Mouse (Mus musculus) hindbrain, embryonic 11.5 days (tissue): Measurements from ENCODE around the gene Tgoln1. TPM values are rescaled to one million over a fixed set of nuclear protein-coding genes. Genes with fewer than 3 reads are reported as not detected.

Experiments
- ATAC-seq: fragments of 200-750 bp; cut with Nextera tagmentation; 2 replicates; pipeline ENCODE4 v1.8.0; 2017; ENCODE audit warnings: mild to moderate bottlenecking, moderate TSS enrichment, moderate library complexity; ENCODE audit not compliant: low FRiP score
- DNase-seq: peaks from one replicate; pipeline ENCODE4 v3.0.0-alpha.2; 2015; ENCODE audit warnings: low spot score
- H3K27ac ChIP-seq: fragments of 300-500 bp; sonication (generic); 2 replicates; pipeline ENCODE4 v1.5.1; 2014; ENCODE audit warnings: mild to moderate bottlenecking, low read depth, low read length
- H3K27me3 ChIP-seq: fragments of 300-500 bp; sonication (generic); 2 replicates; pipeline ENCODE4 v1.6.1; 2014; ENCODE audit warnings: mild to moderate bottlenecking, low read length, moderate library complexity, mixed read lengths; ENCODE audit not compliant: control insufficient read depth, insufficient read depth
- H3K36me3 ChIP-seq: fragments of 300-500 bp; sonication (generic); 2 replicates; pipeline ENCODE4 v1.6.1; 2014; ENCODE audit warnings: mild to moderate bottlenecking, low read length, moderate library complexity, mixed read lengths; ENCODE audit not compliant: control insufficient read depth, insufficient read depth
- H3K4me1 ChIP-seq: fragments of 300-500 bp; sonication (generic); replicated peaks from 2 replicates; pipeline ENCODE4 v1.6.1; 2014; ENCODE audit warnings: low read length, mixed read lengths; ENCODE audit not compliant: control insufficient read depth, insufficient read depth
- H3K4me2 ChIP-seq: fragments of 300-500 bp; sonication (generic); replicated peaks from 2 replicates; pipeline ENCODE4 v1.6.1; 2014; ENCODE audit warnings: mild to moderate bottlenecking, low read depth, low read length
- H3K4me3 ChIP-seq: fragments of 300-500 bp; sonication (generic); 2 replicates; pipeline ENCODE4 v1.5.1; 2014; ENCODE audit warnings: low read depth, low read length
- H3K9ac ChIP-seq: fragments of 300-500 bp; sonication (generic); 2 replicates; pipeline ENCODE4 v1.6.1; 2014; ENCODE audit warnings: low read depth, low read length
- H3K9me3 ChIP-seq: fragments of 300-500 bp; sonication (generic); 2 replicates; pipeline ENCODE4 v1.6.1; 2016; ENCODE audit warnings: low read length; ENCODE audit not compliant: control insufficient read depth
- WGBS: fragments of 180-500 bp; shearing (Covaris S2); extraction: QIAGEN DNeasy Blood & Tissue Kit; methylation state at CpG from one replicate; pipeline ENCODE4 v1.1.7; 2014; 5-methylcytosine and 5-hydroxymethylcytosine counted together
- polyA plus RNA-seq: library from polyadenylated mRNA; unstranded; fragments of >200 nt; fragmentation: Nextera tagmentation; extraction: Ambion mirVana; gene quantifications from 2 replicates; pipeline ENCODE4 v1.2.1, GENCODE M21; 2014

Gene Tgoln1
- polyA plus RNA-seq, 1 experiment from 2014 or later = 41.5 TPM

DNA sequence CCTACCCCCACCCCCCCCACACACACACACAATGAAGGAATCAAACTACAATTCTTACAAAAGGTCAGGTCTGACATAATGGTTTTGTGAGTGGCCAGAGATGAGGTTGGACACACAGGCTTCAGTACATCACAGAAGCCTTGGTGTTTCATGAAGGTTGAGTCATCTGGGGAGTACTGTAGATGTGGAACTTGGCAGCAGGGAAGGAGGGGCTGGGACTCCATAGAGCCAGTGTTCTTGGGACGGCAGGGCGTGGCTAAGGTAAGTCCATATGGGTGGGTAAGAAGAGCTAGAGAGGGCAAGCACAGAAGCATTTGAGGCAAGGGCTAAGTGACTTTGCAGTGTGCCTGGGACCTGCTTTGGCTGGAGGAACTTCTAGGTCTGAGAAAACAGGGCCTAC lies 12.7 kb downstream of the Tgoln1 start:
- Histone ChIP-seq H3K9me3 (no peaks in the 10 kb centered on the region), H3K4me2 (no peak overlapping the region), H3K27me3 (no peaks in the 10 kb centered on the region), H3K4me1 (no peaks in the 10 kb centered on the region), H3K4me3 (no peak overlapping the region), H3K36me3 (no peaks in the 10 kb centered on the region; the same call in 1 of the 2 replicates), H3K27ac (no peak overlapping the region), H3K9ac (no peak overlapping the region)
- ATAC-seq (no peak), DNase-seq (no peak)
- 86% methylated on average over 2 of the region's 2 CpGs for WGBS

GRCm38 (mm10) chr6:72601732-72602131 lies 15.1 kb downstream of the Tgoln1 start:
- DNase-seq (peak; percentile 82), ATAC-seq (no peak)
- Histone ChIP-seq H3K4me3 (no peak overlapping the region), H3K4me1 (no peaks in the 10 kb centered on the region; the same call in 1 of the 2 replicates), H3K27ac (no peak overlapping the region), H3K9me3 (no peaks in the 10 kb centered on the region), H3K27me3 (no peaks in the 10 kb centered on the region), H3K36me3 (no peaks in the 10 kb centered on the region; the same call in 1 of the 2 replicates), H3K4me2 (no peak overlapping the region), H3K9ac (no peak overlapping the region)
- WGBS = 64% methylated on average over 1 of the region's 1 CpGs

DNA sequence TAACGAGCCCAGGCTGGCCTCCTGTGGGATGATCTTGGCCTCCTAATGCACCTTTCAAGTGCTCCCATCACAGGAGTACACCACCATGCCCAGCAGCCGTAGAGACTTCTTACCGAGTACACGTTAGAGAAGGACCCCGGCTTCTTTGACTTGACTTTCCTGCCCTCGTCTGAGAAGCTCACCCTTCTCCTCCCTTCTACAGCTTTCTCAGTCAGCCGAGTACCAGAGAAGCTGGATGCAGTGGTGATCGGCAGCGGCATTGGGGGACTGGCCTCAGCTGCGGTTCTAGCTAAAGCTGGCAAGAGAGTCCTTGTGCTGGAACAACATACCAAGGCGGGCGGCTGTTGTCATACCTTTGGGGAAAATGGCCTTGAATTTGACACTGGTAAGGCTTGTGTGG lies 16.0 kb downstream of the Tgoln1 start:
- Histone ChIP-seq H3K9me3 (no peaks in the 10 kb centered on the region), H3K4me3 (no peak overlapping the region), H3K27me3 (no peaks in the 10 kb centered on the region), H3K4me2 (no peak overlapping the region), H3K27ac (no peak overlapping the region), H3K4me1 (no peaks in the 10 kb centered on the region; the same call in 1 of the 2 replicates), H3K36me3 (no peaks in the 10 kb centered on the region), H3K9ac (no peak overlapping the region)
- 86% methylated on average over 12 of the region's 12 CpGs for WGBS
- no peak for DNase-seq
- ATAC-seq = no peak

GRCm38 (mm10) chr6:72600216-72600615 lies 16.6 kb downstream of the Tgoln1 start:
- H3K4me2 ChIP-seq = no peak overlapping the region
- DNase-seq = no peak
- no peaks in the 10 kb centered on the region for H3K27me3 ChIP-seq
- no peak overlapping the region for H3K9ac ChIP-seq
- 73% methylated on average over 6 of the region's 6 CpGs for WGBS
- H3K4me3 ChIP-seq = no peak overlapping the region
- no peaks in the 10 kb centered on the region; the same call in 1 of the 2 replicates for H3K4me1 ChIP-seq
- H3K27ac ChIP-seq = no peak overlapping the region
- no peaks in the 10 kb centered on the region for H3K9me3 ChIP-seq
- ATAC-seq = no peak
- no peaks in the 10 kb centered on the region for H3K36me3 ChIP-seq

DNA sequence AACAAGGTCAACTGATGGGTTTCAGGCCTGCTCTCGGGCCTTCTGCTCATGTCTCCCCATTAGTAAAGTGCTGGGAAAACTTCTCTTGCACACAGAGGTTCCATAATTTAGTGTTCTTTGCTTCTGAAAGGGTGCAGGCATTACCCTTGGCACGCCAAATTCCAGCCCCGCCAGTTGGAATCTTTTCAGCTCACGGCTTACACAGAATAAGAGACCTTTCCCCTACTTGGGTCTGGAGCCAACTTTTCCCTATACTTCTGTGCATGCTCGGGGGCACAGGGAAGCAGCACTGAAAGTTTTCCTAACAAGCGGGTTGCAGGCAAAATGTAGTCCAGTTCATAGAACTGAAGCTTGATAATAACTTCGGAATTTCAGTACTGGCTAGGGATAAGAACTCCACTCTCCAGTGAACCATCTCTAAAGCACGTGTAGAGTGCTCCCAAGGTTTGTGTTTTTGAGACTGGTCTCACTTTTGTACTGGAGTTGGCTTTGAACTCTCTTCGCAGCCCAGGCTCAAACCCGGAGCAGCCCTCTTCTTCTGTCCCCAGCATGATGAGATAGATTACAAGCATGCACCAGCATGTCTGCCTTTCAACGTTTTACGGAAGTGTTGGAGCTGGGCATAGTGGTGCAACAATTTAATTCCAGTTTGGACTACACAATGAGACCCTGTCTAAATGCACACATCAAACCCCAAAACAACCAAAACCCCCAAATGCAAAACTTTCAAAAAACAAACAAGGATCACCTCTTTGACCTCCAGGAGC lies 17.8 kb downstream of the Tgoln1 start:
- H3K27ac ChIP-seq = no peak overlapping the region
- no peaks in the 10 kb centered on the region for H3K27me3 ChIP-seq
- H3K4me2 ChIP-seq = peak overlapping the region; percentile 58
- ATAC-seq (no peak; the same call in 1 of the 2 replicates), DNase-seq (no peak)
- peak overlapping the region; percentile 52 for H3K9ac ChIP-seq
- 57% methylated on average over 12 of the region's 12 CpGs for WGBS
- peak overlapping the region; percentile 42 for H3K4me3 ChIP-seq
- no peaks in the 10 kb centered on the region; the same call in 1 of the 2 replicates for H3K4me1 ChIP-seq
- H3K36me3 ChIP-seq = no peaks in the 10 kb centered on the region
- no peaks in the 10 kb centered on the region for H3K9me3 ChIP-seq

DNA sequence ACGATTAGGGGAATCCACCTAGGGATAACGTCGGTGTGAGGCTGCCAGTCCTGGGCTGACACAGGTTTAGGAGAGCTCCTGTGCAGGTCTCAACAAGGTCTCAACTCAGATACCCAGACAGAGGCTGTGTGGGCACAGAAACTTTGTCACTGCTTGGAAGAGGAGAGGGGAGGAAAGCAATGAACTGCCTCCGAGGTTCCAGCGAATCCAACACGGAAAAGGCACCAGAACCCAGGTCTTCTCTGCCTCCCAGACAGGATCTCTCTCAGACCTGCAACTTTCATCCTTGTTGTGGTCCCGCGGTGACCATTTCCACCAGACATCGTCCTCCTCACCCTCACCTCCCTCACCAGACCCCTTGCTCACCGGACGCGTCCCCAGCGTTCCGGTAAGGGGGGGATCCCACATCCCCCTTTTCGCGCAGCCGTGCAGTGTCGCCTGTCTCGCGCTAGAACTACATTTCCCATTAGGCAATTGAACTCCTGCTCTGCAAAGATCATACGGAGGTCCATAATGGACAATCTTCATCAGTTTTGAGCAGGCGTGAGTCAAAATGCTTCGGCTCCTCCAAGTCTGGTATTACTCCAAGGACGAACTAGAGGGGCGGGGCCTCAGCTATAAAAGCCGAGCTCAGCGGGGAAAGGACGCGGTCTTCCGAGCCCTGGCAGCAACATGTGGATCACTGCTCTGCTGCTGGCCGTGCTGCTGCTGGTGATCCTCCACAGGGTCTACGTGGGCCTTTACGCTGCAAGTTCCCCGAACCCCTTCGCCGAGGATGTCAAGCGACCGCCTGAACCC lies 18.6 kb downstream of the Tgoln1 start, which contains the start of the genes Elmod3 and Retsat:
TSS of gene Elmod3 (minus strand) at position 458 of the 798 bp plus-strand sequence.
TSS of gene Retsat (plus strand) at position 520 of the 798 bp plus-strand sequence.
- peak; percentile 90 for DNase-seq
- no peaks in the 10 kb centered on the region; the same call in 1 of the 2 replicates for H3K4me1 ChIP-seq
- no peak within 1 kb of the TSS for H3K27ac ChIP-seq
- H3K36me3 ChIP-seq = no peaks in the 10 kb centered on the region
- no peaks in the 10 kb centered on the region for H3K9me3 ChIP-seq
- H3K4me3 ChIP-seq = peak within 1 kb of the TSS; percentile 42
- 2% methylated on average over 38 of the region's 38 CpGs for WGBS
- peak; percentile 92 for ATAC-seq
- H3K4me2 ChIP-seq = peak within 1 kb of the TSS; percentile 58
- H3K9ac ChIP-seq = peak within 1 kb of the TSS; percentile 52
- H3K27me3 ChIP-seq = no peaks in the 10 kb centered on the region

DNA sequence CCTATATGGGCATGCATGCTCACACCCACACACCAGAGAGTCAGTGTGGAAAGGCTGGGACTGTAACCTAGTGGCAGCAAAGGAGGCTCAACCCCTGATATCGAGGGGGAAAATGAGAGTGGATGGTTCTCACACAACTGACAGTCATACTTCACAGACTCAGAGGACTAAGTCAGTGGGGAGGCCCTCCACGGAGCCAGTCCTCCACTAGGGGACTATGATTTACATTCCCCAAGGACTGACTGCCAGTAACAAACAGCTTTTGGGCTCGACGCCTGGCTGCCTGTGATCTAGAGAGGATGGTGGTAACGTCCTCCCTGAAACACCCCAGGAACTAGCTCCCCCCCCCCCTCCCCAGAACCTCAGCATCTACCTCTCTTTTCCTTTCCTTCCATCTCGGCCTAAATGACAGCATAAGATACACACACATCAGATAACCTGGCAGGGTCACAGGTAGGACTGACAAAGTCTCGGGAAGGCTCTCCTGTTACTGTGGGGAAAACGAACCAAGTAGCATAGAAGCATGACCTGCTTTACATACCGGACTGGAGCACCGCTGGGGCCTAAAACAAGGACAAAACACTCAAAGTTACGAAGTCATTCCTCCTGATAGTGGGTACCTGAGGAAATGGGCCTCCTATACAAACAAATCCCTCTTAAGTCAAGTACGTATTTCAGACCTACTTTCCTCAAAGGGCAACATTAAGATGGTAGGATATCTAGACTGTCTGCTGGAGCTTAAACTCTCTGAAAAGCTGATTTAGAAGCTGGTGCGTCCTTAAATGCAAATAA lies 19.5 kb downstream of the Tgoln1 start:
- no peak overlapping the region for H3K27ac ChIP-seq
- no peaks in the 10 kb centered on the region for H3K36me3 ChIP-seq
- H3K4me3 ChIP-seq = peak overlapping the region; percentile 42
- no peaks in the 10 kb centered on the region for H3K27me3 ChIP-seq
- no peak for ATAC-seq
- no peak for DNase-seq
- WGBS = 59% methylated on average over 13 of the region's 13 CpGs
- no peaks in the 10 kb centered on the region for H3K9me3 ChIP-seq
- H3K9ac ChIP-seq = peak overlapping the region; percentile 50; the same call in 1 of the 2 replicates
- peak overlapping the region; percentile 44 for H3K4me2 ChIP-seq
- H3K4me1 ChIP-seq = no peaks in the 10 kb centered on the region; the same call in 1 of the 2 replicates

- Histone ChIP-seq H3K9ac (no peak overlapping the region), H3K9me3 (no peaks in the 10 kb centered on the region), H3K4me2 (no peak overlapping the region), H3K27ac (no peak overlapping the region), H3K36me3 (no peaks in the 10 kb centered on the region), H3K4me3 (no peak overlapping the region), H3K4me1 (no peaks in the 10 kb centered on the region; the same call in 1 of the 2 replicates), H3K27me3 (no peaks in the 10 kb centered on the region)
- DNase-seq = no peak
- ATAC-seq = no peak
- WGBS = 71% methylated on average over 5 of the region's 5 CpGs
These were observed 22.9 kb downstream of the Tgoln1 start for GRCm38 (mm10) chr6:72593914-72594313.
